Mouse (Mus musculus): ENCODE measurements around the gene Psg23. TPM values are rescaled to one million over a fixed set of nuclear protein-coding genes. Genes with fewer than 3 reads are reported as not detected.

Gene Psg23
- polyA plus RNA-seq (2014; fragmentation: Illumina TruSeq; extraction: RNeasy Lipid Tissue Mini Kit (QIAGEN cat#74804); ENCODE audit: low read depth, low replicate concordance): not detected

DNA sequence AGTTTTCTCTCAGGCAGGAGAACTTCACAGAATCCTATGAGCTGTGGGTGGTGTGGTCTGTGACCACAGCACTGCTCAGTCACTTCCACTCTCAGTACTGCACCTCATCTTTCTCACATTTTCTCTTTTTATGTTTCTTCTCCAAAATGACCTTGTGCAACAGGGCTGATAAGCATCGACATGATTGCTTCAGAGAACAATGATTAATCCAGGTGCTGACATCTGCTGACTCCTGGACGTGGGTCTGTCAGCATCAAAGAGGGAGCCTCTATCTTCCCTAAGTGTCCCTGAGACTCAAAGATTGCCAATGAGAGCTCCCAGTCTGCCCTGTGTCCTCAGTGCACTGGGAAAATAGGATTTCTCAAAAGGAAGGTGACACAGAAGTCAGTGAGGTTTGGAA lies at the start of gene Psg23:
Gene Psg23, minus strand, starts transcription at position 101 of the 400 bp plus-strand sequence.

DNA sequence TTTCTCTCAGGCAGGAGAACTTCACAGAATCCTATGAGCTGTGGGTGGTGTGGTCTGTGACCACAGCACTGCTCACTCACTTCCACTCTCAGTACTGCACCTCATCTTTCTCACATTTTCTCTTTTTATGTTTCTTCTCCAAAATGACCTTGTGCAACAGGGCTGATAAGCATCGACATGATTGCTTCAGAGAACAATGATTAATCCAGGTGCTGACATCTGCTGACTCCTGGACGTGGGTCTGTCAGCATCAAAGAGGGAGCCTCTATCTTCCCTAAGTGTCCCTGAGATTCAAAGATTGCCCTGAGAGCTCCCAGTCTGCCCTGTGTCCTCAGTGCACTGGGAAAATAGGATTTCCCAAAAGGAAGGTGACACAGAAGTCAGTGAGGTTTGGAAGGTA lies 40.3 kb upstream of the Psg23 start, which contains the start of gene Psg21:
Gene Psg21, minus strand, starts transcription at position 101 of the 400 bp plus-strand sequence.

DNA sequence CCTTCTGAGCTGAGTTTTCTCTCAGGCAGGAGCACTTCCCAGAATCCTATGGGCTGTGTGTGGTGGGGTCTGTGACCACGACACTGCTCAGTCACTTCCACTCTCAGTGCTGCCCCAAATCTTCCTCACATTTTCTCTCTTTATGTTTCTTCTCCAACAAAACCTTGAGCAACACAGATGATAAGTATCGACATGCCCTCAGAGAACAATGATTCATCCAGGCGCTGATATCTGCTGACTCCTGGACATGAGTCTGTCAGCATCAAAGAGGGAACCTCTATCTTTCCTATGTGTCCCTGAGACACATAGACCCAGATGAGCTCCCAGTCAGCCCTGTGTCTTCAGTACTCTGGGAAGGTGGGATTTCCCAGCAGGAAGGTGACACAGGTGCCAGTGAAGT lies 49.1 kb downstream of the Psg23 start, which contains the start of gene Psg27:
Gene Psg27, minus strand, starts transcription at position 101 of the 400 bp plus-strand sequence.

Other genes starting within 250 kb of the Psg23 start
- not detected for gene Psg28, start 184.5 kb downstream of the Psg23 start, polyA plus RNA-seq (2014; fragmentation: Illumina TruSeq; extraction: RNeasy Lipid Tissue Mini Kit (QIAGEN cat#74804); ENCODE audit: low read depth, low replicate concordance)
- not detected for gene Psg26, start 132.3 kb downstream of the Psg23 start, polyA plus RNA-seq (2014; fragmentation: Illumina TruSeq; extraction: RNeasy Lipid Tissue Mini Kit (QIAGEN cat#74804); ENCODE audit: low read depth, low replicate concordance)
- gene Psg25, start 84.2 kb downstream of the Psg23 start, polyA plus RNA-seq (2014; fragmentation: Illumina TruSeq; extraction: RNeasy Lipid Tissue Mini Kit (QIAGEN cat#74804); ENCODE audit: low read depth, low replicate concordance): not detected
- gene Psg27, start 49.2 kb downstream of the Psg23 start, polyA plus RNA-seq (2014; fragmentation: Illumina TruSeq; extraction: RNeasy Lipid Tissue Mini Kit (QIAGEN cat#74804); ENCODE audit: low read depth, low replicate concordance): not detected
- not detected for gene Psg21, start 40.2 kb upstream of the Psg23 start, polyA plus RNA-seq (2014; fragmentation: Illumina TruSeq; extraction: RNeasy Lipid Tissue Mini Kit (QIAGEN cat#74804); ENCODE audit: low read depth, low replicate concordance)
- not detected for gene Psg20, start 69.7 kb upstream of the Psg23 start, polyA plus RNA-seq (2014; fragmentation: Illumina TruSeq; extraction: RNeasy Lipid Tissue Mini Kit (QIAGEN cat#74804); ENCODE audit: low read depth, low replicate concordance)
- 0.14 TPM for gene Psg22, start 101.6 kb upstream of the Psg23 start, polyA plus RNA-seq (2014; fragmentation: Illumina TruSeq; extraction: RNeasy Lipid Tissue Mini Kit (QIAGEN cat#74804); ENCODE audit: low read depth, low replicate concordance)
- 3.5 TPM for gene Psg19, start 182.0 kb upstream of the Psg23 start, polyA plus RNA-seq (2014; fragmentation: Illumina TruSeq; extraction: RNeasy Lipid Tissue Mini Kit (QIAGEN cat#74804); ENCODE audit: low read depth, low replicate concordance)
- 1.5 TPM for gene Psg17, start 205.1 kb upstream of the Psg23 start, polyA plus RNA-seq (2014; fragmentation: Illumina TruSeq; extraction: RNeasy Lipid Tissue Mini Kit (QIAGEN cat#74804); ENCODE audit: low read depth, low replicate concordance)
- 1.1 TPM for gene Mill2, start 223.5 kb upstream of the Psg23 start, polyA plus RNA-seq (2014; fragmentation: Illumina TruSeq; extraction: RNeasy Lipid Tissue Mini Kit (QIAGEN cat#74804); ENCODE audit: low read depth, low replicate concordance)